Mouse (Mus musculus) hindbrain, embryonic 11.5 days (tissue): ENCODE results near the gene Casq2. TPM values are rescaled to one million over a fixed set of nuclear protein-coding genes. Genes with fewer than 3 reads are reported as not detected.

Experiments used
- ATAC-seq: fragments of 200-750 bp; cut with Nextera tagmentation; 2 replicates; pipeline ENCODE4 v1.8.0; 2017; ENCODE audit warnings: mild to moderate bottlenecking, moderate TSS enrichment, moderate library complexity; ENCODE audit not compliant: low FRiP score
- DNase-seq: peaks from one replicate; pipeline ENCODE4 v3.0.0-alpha.2; 2015; ENCODE audit warnings: low spot score
- H3K27ac ChIP-seq: fragments of 300-500 bp; sonication (generic); 2 replicates; pipeline ENCODE4 v1.5.1; 2014; ENCODE audit warnings: mild to moderate bottlenecking, low read depth, low read length
- H3K27me3 ChIP-seq: fragments of 300-500 bp; sonication (generic); 2 replicates; pipeline ENCODE4 v1.6.1; 2014; ENCODE audit warnings: mild to moderate bottlenecking, low read length, moderate library complexity, mixed read lengths; ENCODE audit not compliant: control insufficient read depth, insufficient read depth
- H3K36me3 ChIP-seq: fragments of 300-500 bp; sonication (generic); 2 replicates; pipeline ENCODE4 v1.6.1; 2014; ENCODE audit warnings: mild to moderate bottlenecking, low read length, moderate library complexity, mixed read lengths; ENCODE audit not compliant: control insufficient read depth, insufficient read depth
- H3K4me1 ChIP-seq: fragments of 300-500 bp; sonication (generic); replicated peaks from 2 replicates; pipeline ENCODE4 v1.6.1; 2014; ENCODE audit warnings: low read length, mixed read lengths; ENCODE audit not compliant: control insufficient read depth, insufficient read depth
- H3K4me2 ChIP-seq: fragments of 300-500 bp; sonication (generic); replicated peaks from 2 replicates; pipeline ENCODE4 v1.6.1; 2014; ENCODE audit warnings: mild to moderate bottlenecking, low read depth, low read length
- H3K4me3 ChIP-seq: fragments of 300-500 bp; sonication (generic); 2 replicates; pipeline ENCODE4 v1.5.1; 2014; ENCODE audit warnings: low read depth, low read length
- H3K9ac ChIP-seq: fragments of 300-500 bp; sonication (generic); 2 replicates; pipeline ENCODE4 v1.6.1; 2014; ENCODE audit warnings: low read depth, low read length
- H3K9me3 ChIP-seq: fragments of 300-500 bp; sonication (generic); 2 replicates; pipeline ENCODE4 v1.6.1; 2016; ENCODE audit warnings: low read length; ENCODE audit not compliant: control insufficient read depth
- WGBS: fragments of 180-500 bp; shearing (Covaris S2); extraction: QIAGEN DNeasy Blood & Tissue Kit; methylation state at CpG from one replicate; pipeline ENCODE4 v1.1.7; 2014; 5-methylcytosine and 5-hydroxymethylcytosine counted together
- polyA plus RNA-seq: library from polyadenylated mRNA; unstranded; fragments of >200 nt; fragmentation: Nextera tagmentation; extraction: Ambion mirVana; gene quantifications from 2 replicates; pipeline ENCODE4 v1.2.1, GENCODE M21; 2014

Gene Casq2
- polyA plus RNA-seq, 1 experiment from 2014 or later = 0.76 TPM

- 9% methylated on average over 4 of the region's 4 CpGs for WGBS
- peak overlapping the region; percentile 49; the same call in 1 of the 2 replicates for H3K27ac ChIP-seq
- H3K4me1 ChIP-seq = 0 out of 2 replicates have a peak, but pooled peaks cover 2% of the 10 kb centered on the region
- no peaks in the 10 kb centered on the region for H3K36me3 ChIP-seq
- H3K9me3 ChIP-seq = no peaks in the 10 kb centered on the region
- no peaks in the 10 kb centered on the region for H3K27me3 ChIP-seq
- ATAC-seq = peak; percentile 66
- DNase-seq = peak; percentile 63
- no peak overlapping the region for H3K9ac ChIP-seq
- no peak overlapping the region for H3K4me3 ChIP-seq
- H3K4me2 ChIP-seq = no peak overlapping the region
Measured at GRCm38 (mm10) chr3:102055878-102056277, 30.3 kb upstream of the Casq2 start.

- Histone ChIP-seq H3K9ac (no peak overlapping the region), H3K4me3 (no peak overlapping the region), H3K9me3 (no peaks in the 10 kb centered on the region), H3K4me1 (0 out of 2 replicates have a peak, but pooled peaks cover 2% of the 10 kb centered on the region), H3K4me2 (no peak overlapping the region), H3K36me3 (no peaks in the 10 kb centered on the region), H3K27ac (no peak overlapping the region), H3K27me3 (no peaks in the 10 kb centered on the region)
- DNase-seq (peak; percentile 22), ATAC-seq (no peak)
- 78% methylated on average over 6 of the region's 6 CpGs for WGBS
Measured at GRCm38 (mm10) chr3:102060065-102060464, 26.1 kb upstream of the Casq2 start.

DNA sequence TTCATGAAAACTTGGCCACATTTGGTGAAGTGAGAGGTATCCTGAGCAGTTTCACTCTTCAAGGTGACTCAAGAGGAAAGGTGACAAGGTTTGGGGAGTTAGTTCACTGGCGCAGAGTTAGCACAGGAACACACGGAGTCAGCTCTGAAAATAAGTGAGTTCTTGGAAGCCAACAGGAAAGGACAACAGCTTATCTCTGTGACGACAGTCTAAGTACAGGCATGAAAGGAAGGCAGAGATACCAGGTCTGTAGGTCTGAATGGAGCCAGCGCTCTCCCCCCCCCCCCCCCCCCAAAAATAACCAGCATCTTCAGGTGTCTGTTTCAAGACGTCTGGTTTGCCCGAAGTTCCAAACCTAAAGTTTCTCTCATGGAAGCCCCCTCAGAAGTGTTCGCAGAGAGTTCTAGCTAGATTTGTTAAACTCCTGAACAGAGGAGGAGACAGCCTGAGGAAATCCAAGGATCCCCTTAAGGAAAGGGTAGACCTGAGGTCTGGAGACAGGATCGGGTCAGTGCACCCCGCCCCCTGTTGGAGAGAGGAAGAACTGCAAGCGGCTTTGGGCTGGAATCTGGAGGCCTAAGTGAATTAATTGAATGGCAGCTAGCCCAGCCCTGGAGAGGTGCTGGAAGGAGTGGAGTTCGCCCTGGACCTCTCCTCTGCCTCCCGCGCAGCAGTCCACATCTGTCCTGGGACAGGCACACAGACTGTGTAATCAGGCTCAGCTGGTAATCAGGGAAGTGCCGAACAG, 24.1 kb upstream of the Casq2 start:
- peak; percentile 85 for DNase-seq
- Histone ChIP-seq H3K9me3 (no peaks in the 10 kb centered on the region), H3K27ac (0 out of 2 replicates have a peak overlapping the region, but pooled peaks have one; percentile 74), H3K27me3 (no peaks in the 10 kb centered on the region), H3K4me3 (no peak overlapping the region), H3K36me3 (no peaks in the 10 kb centered on the region), H3K4me1 (0 out of 2 replicates have a peak, but pooled peaks cover 2% of the 10 kb centered on the region), H3K9ac (no peak overlapping the region), H3K4me2 (no peak overlapping the region)
- peak; percentile 91 for ATAC-seq
- WGBS = 42% methylated on average over 14 of the region's 14 CpGs

DNA sequence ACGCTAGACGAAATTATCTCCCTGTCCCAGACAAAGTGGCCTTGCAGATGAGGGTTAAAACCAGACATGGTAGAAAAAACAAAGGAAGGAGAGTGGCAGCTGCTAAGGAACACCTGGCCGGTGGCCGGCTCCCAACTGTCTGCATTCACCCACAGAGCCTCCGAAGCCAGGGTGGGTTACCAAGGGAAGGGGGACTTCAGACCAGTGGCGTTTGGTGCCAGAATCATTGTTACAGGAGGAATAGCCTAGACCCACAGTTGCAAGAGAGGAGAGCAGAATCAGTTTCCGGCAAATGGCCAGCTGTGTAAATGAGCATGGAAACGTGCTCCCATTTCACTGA, 23.6 kb upstream of the Casq2 start:
- Histone ChIP-seq H3K4me1 (0 out of 2 replicates have a peak, but pooled peaks cover 2% of the 10 kb centered on the region), H3K27ac (peak overlapping the region; percentile 74), H3K36me3 (no peaks in the 10 kb centered on the region), H3K9me3 (no peaks in the 10 kb centered on the region), H3K27me3 (no peaks in the 10 kb centered on the region), H3K4me3 (no peak overlapping the region), H3K4me2 (no peak overlapping the region), H3K9ac (no peak overlapping the region)
- 28% methylated on average over 8 of the region's 8 CpGs for WGBS
- no peak for DNase-seq
- no peak for ATAC-seq

- no peaks in the 10 kb centered on the region for H3K9me3 ChIP-seq
- WGBS = 77% methylated on average over 10 of the region's 10 CpGs
- H3K27ac ChIP-seq = peak overlapping the region; percentile 74; the same call in 1 of the 2 replicates
- no peak overlapping the region for H3K4me3 ChIP-seq
- DNase-seq (no peak), ATAC-seq (peak; percentile 11; the same call in 1 of the 2 replicates)
- H3K36me3 ChIP-seq = no peaks in the 10 kb centered on the region
- H3K4me2 ChIP-seq = no peak overlapping the region
- H3K9ac ChIP-seq = no peak overlapping the region
- H3K4me1 ChIP-seq = 0 out of 2 replicates have a peak, but pooled peaks cover 2% of the 10 kb centered on the region
- H3K27me3 ChIP-seq = no peaks in the 10 kb centered on the region
Measured at GRCm38 (mm10) chr3:102063273-102064120, 22.7 kb upstream of the Casq2 start.

DNA sequence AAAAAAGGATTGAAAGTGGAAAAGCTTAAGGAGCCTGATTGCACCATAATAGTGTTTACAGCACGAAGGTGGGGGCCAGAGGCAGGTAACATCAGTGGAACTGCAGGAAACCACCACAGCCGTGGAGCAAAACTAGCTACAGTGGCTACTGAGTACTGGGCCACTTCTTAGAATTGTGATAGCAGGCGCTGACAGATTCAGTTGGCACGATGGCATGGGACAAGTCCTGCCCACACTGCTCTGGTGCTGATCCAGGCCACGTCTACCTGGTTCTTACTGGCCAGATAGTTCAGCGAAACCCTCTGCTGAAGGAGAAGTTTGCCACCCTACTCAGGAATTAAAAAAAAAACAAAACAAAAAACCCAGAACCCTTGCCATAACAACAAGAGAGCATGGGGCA, 21.6 kb upstream of the Casq2 start:
- ATAC-seq = no peak
- 79% methylated on average over 6 of the region's 6 CpGs for WGBS
- no peak for DNase-seq
- H3K27me3 ChIP-seq = no peaks in the 10 kb centered on the region
- no peaks in the 10 kb centered on the region for H3K36me3 ChIP-seq
- no peaks in the 10 kb centered on the region for H3K9me3 ChIP-seq
- no peak overlapping the region for H3K4me2 ChIP-seq
- no peak overlapping the region for H3K4me3 ChIP-seq
- no peak overlapping the region for H3K9ac ChIP-seq
- H3K27ac ChIP-seq = no peak overlapping the region
- 0 out of 2 replicates have a peak, but pooled peaks cover 2% of the 10 kb centered on the region for H3K4me1 ChIP-seq

- Histone ChIP-seq H3K4me3 (no peak overlapping the region), H3K27ac (no peak overlapping the region), H3K4me1 (0 out of 2 replicates have a peak, but pooled peaks cover 2% of the 10 kb centered on the region), H3K4me2 (no peak overlapping the region), H3K9ac (no peak overlapping the region), H3K36me3 (no peaks in the 10 kb centered on the region), H3K9me3 (no peaks in the 10 kb centered on the region), H3K27me3 (no peaks in the 10 kb centered on the region)
- no peak for DNase-seq
- ATAC-seq = no peak
- WGBS = 64% methylated on average over 1 of the region's 1 CpGs
Measured at GRCm38 (mm10) chr3:102067306-102067705, 18.9 kb upstream of the Casq2 start.

- H3K9ac ChIP-seq = no peak overlapping the region
- H3K4me1 ChIP-seq = 0 out of 2 replicates have a peak, but pooled peaks cover 2% of the 10 kb centered on the region
- H3K9me3 ChIP-seq = no peaks in the 10 kb centered on the region
- no peaks in the 10 kb centered on the region for H3K27me3 ChIP-seq
- H3K27ac ChIP-seq = no peak overlapping the region
- ATAC-seq (no peak), DNase-seq (no peak)
- H3K4me2 ChIP-seq = no peak overlapping the region
- no peaks in the 10 kb centered on the region for H3K36me3 ChIP-seq
- no peak overlapping the region for H3K4me3 ChIP-seq
- WGBS = 97% methylated on average over 2 of the region's 2 CpGs
Measured at GRCm38 (mm10) chr3:102067861-102068260, 18.4 kb upstream of the Casq2 start.
